Mouse (Mus musculus) limb, embryonic 10.5 days (tissue): ENCODE measurements around the gene Gata2. TPM values are rescaled to one million over a fixed set of nuclear protein-coding genes. Genes with fewer than 3 reads are reported as not detected.

Source experiments
- DNase-seq: peaks from one replicate; pipeline ENCODE4 v3.0.0-alpha.2; 2017; ENCODE audit warnings: low spot score
- H3K27ac ChIP-seq: fragments of 300-500 bp; sonication (generic); 2 replicates; pipeline ENCODE4 v1.5.1; 2016; ENCODE audit warnings: mild to moderate bottlenecking
- H3K27me3 ChIP-seq: fragments of 300-500 bp; sonication (generic); 2 replicates; pipeline ENCODE4 v1.6.1; 2016; ENCODE audit warnings: low read depth, mild to moderate bottlenecking; ENCODE audit not compliant: poor library complexity, severe bottlenecking
- H3K36me3 ChIP-seq: fragments of 300-500 bp; sonication (generic); 2 replicates; pipeline ENCODE4 v1.6.1; 2016; ENCODE audit warnings: mild to moderate bottlenecking, moderate library complexity
- H3K4me1 ChIP-seq: fragments of 300-500 bp; sonication (generic); 2 replicates; pipeline ENCODE4 v1.6.1; 2016
- H3K4me3 ChIP-seq: fragments of 300-500 bp; sonication (generic); 2 replicates; pipeline ENCODE4 v1.5.1; 2016; ENCODE audit warnings: mild to moderate bottlenecking, moderate library complexity
- H3K9me3 ChIP-seq: fragments of 300-500 bp; sonication (generic); replicated peaks from 2 replicates; pipeline ENCODE4 v1.6.1; 2016; ENCODE audit warnings: mild to moderate bottlenecking
- WGBS: fragments of 180-500 bp; shearing (Covaris S2); methylation state at CpG from one replicate; pipeline ENCODE4 v1.1.7; 2016; 5-methylcytosine and 5-hydroxymethylcytosine counted together
- polyA plus RNA-seq: library from polyadenylated mRNA; unstranded; fragments of >200 nt; fragmentation: Nextera tagmentation; extraction: Ambion mirVana; gene quantifications from 2 replicates; pipeline ENCODE4 v1.2.1, GENCODE M21; 2016

The Gata2 gene
- polyA plus RNA-seq, 1 experiment from 2014 or later = 9.0 TPM

- no peaks in the 10 kb centered on the region for H3K36me3 ChIP-seq
- peaks cover 71% of the 10 kb centered on the region for H3K27me3 ChIP-seq
- no peak overlapping the region for H3K4me3 ChIP-seq
- 78% methylated on average over 6 of the region's 6 CpGs for WGBS
- no peak for DNase-seq
- no peak overlapping the region for H3K27ac ChIP-seq
- H3K4me1 ChIP-seq = peaks cover 17% of the 10 kb centered on the region
- H3K9me3 ChIP-seq = no peaks in the 10 kb centered on the region
Observed at GRCm38 (mm10) chr6:88188148-88188547, 5.5 kb upstream of the Gata2 start.

GRCm38 (mm10) chr6:88189312-88190042 lies 4.2 kb upstream of the Gata2 start:
- no peak overlapping the region for H3K27ac ChIP-seq
- H3K36me3 ChIP-seq = no peaks in the 10 kb centered on the region
- peak overlapping the region; percentile 57 for H3K4me3 ChIP-seq
- no peaks in the 10 kb centered on the region for H3K9me3 ChIP-seq
- WGBS = 1% methylated on average over 56 of the region's 56 CpGs
- H3K27me3 ChIP-seq = peaks cover 85% of the 10 kb centered on the region
- peak; percentile 91 for DNase-seq
- peaks cover 30% of the 10 kb centered on the region for H3K4me1 ChIP-seq

GRCm38 (mm10) chr6:88190043-88190309 lies 3.7 kb upstream of the Gata2 start:
- 2% methylated on average over 13 of the region's 13 CpGs for WGBS
- no peaks in the 10 kb centered on the region for H3K9me3 ChIP-seq
- peaks cover 33% of the 10 kb centered on the region for H3K4me1 ChIP-seq
- no peak overlapping the region for H3K27ac ChIP-seq
- H3K4me3 ChIP-seq = peak overlapping the region; percentile 57
- no peaks in the 10 kb centered on the region for H3K36me3 ChIP-seq
- no peak for DNase-seq
- H3K27me3 ChIP-seq = peaks cover 90% of the 10 kb centered on the region

- DNase-seq = peak; percentile 63
- H3K27ac ChIP-seq = no peak overlapping the region
- peak overlapping the region; percentile 57 for H3K4me3 ChIP-seq
- no peaks in the 10 kb centered on the region for H3K9me3 ChIP-seq
- peaks cover 94% of the 10 kb centered on the region for H3K27me3 ChIP-seq
- H3K4me1 ChIP-seq = peaks cover 33% of the 10 kb centered on the region
- no peaks in the 10 kb centered on the region for H3K36me3 ChIP-seq
- 1% methylated on average over 49 of the region's 49 CpGs for WGBS
Observed at GRCm38 (mm10) chr6:88190310-88191023, 3.2 kb upstream of the Gata2 start.

GRCm38 (mm10) chr6:88191024-88191365 lies 2.7 kb upstream of the Gata2 start:
- Histone ChIP-seq H3K9me3 (no peaks in the 10 kb centered on the region), H3K27ac (no peak overlapping the region), H3K4me3 (peak overlapping the region; percentile 57; the same call in 1 of the 2 replicates), H3K27me3 (peaks cover 100% of the 10 kb centered on the region), H3K36me3 (no peaks in the 10 kb centered on the region), H3K4me1 (peaks cover 35% of the 10 kb centered on the region)
- DNase-seq = peak; percentile 54
- WGBS = 7% methylated on average over 6 of the region's 6 CpGs

- peak; percentile 38 for DNase-seq
- Histone ChIP-seq H3K4me1 (peaks cover 40% of the 10 kb centered on the region), H3K36me3 (no peaks in the 10 kb centered on the region), H3K9me3 (no peaks in the 10 kb centered on the region), H3K27ac (no peak overlapping the region), H3K27me3 (peaks cover 100% of the 10 kb centered on the region), H3K4me3 (no peak overlapping the region)
- WGBS = 10% methylated on average over 4 of the region's 4 CpGs
Observed at GRCm38 (mm10) chr6:88191411-88192070, 2.1 kb upstream of the Gata2 start.

GRCm38 (mm10) chr6:88192756-88193155 lies 935 bp upstream of the Gata2 start:
- H3K27ac ChIP-seq = no peak overlapping the region

GRCm38 (mm10) chr6:88194053-88194977 lies 624 bp downstream of the Gata2 start:
- Histone ChIP-seq H3K27ac (peak overlapping the region; percentile 20), H3K4me1 (peaks cover 68% of the 10 kb centered on the region), H3K36me3 (no peaks in the 10 kb centered on the region), H3K4me3 (peak overlapping the region; percentile 45), H3K9me3 (no peaks in the 10 kb centered on the region), H3K27me3 (peaks cover 100% of the 10 kb centered on the region)
- DNase-seq = peak; percentile 73
- 1% methylated on average over 58 of the region's 58 CpGs for WGBS

More at GRCm38 (mm10) chr6:88192756-88193155, 935 bp upstream of the Gata2 start:
- Histone ChIP-seq H3K36me3 (no peaks in the 10 kb centered on the region), H3K4me1 (peaks cover 53% of the 10 kb centered on the region), H3K9me3 (no peaks in the 10 kb centered on the region), H3K27me3 (peaks cover 100% of the 10 kb centered on the region), H3K4me3 (no peak overlapping the region)
- WGBS = 14% methylated on average over 8 of the region's 8 CpGs
- no peak for DNase-seq

GRCm38 (mm10) chr6:88194978-88195325 lies 1.3 kb downstream of the Gata2 start:
- Histone ChIP-seq H3K27me3 (peaks cover 100% of the 10 kb centered on the region), H3K4me1 (peaks cover 68% of the 10 kb centered on the region), H3K9me3 (no peaks in the 10 kb centered on the region), H3K36me3 (no peaks in the 10 kb centered on the region), H3K4me3 (no peak overlapping the region), H3K27ac (no peak overlapping the region)
- WGBS = 2% methylated on average over 7 of the region's 7 CpGs
- peak; percentile 59 for DNase-seq

GRCm38 (mm10) chr6:88196054-88196732 lies 2.5 kb downstream of the Gata2 start:
- peaks cover 69% of the 10 kb centered on the region for H3K4me1 ChIP-seq
- peak; percentile 69 for DNase-seq

GRCm38 (mm10) chr6:88196733-88197312 lies 3.1 kb downstream of the Gata2 start:
- H3K36me3 ChIP-seq = no peaks in the 10 kb centered on the region
- H3K27me3 ChIP-seq = peaks cover 100% of the 10 kb centered on the region
- H3K27ac ChIP-seq = peak overlapping the region; percentile 59; the same call in 1 of the 2 replicates
- no peaks in the 10 kb centered on the region for H3K9me3 ChIP-seq
- peaks cover 69% of the 10 kb centered on the region for H3K4me1 ChIP-seq
- DNase-seq = peak; percentile 71
- peak overlapping the region; percentile 55 for H3K4me3 ChIP-seq
- under 1% methylated on average over 44 of the region's 44 CpGs for WGBS

More at GRCm38 (mm10) chr6:88196054-88196732, 2.5 kb downstream of the Gata2 start:
- no peaks in the 10 kb centered on the region for H3K36me3 ChIP-seq
- WGBS = 2% methylated on average over 33 of the region's 33 CpGs
- peaks cover 100% of the 10 kb centered on the region for H3K27me3 ChIP-seq
- peak overlapping the region; percentile 55 for H3K4me3 ChIP-seq
- 0 out of 2 replicates have a peak overlapping the region, but pooled peaks have one; percentile 59 for H3K27ac ChIP-seq
- no peaks in the 10 kb centered on the region for H3K9me3 ChIP-seq
